Mouse (Mus musculus): ENCODE data around the gene Naip2. TPM values are rescaled to one million over a fixed set of nuclear protein-coding genes. Genes with fewer than 3 reads are reported as not detected.

Gene Naip2
- polyA plus RNA-seq, 1 experiment from 2014 or later = 6.9 TPM

DNA sequence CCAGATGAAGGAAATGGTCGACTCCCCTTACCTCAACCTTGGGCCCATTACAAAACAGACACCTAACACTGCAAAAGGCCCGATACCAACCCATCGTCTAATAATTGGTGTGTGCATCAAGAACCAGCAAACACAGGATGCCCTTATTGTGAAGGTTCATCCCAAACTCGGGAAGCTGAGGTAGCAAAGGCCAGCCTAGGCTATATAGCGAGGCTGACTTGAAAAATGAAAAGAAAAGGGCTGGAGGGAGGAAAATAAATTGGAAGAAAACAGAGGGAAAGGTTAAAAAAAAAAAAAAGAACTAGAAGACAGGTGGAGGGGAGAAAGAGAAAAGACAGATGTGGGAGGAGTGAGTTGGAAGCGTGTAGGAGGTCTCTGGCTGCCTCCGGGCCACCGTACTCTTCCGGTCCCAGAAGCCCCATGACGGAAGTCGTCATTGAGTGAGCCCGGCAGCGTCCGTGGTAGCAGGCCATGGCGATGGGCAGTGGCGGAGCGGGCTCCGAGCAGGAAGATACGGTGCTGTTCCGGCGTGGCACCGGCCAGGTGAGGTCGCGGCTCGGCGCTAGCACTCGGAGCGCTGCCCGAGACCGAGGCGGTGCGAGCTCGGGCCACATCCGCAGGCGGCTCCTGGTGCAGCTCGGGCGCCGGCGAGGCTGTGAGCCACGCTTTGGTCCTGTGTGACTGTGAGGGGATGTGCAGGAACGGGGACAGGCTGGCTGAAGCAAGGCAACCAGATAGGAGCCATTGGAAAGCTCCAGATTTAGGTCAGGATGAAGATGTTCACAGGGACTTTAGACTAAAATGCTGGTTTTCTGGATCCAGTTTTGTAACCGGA, 77.3 kb downstream of the Naip2 start, which contains the start of gene Smn1:
Gene Smn1 (plus strand): TSS at position 430 of the 835 bp plus-strand sequence.
- Histone ChIP-seq H3K4me2 (ENCODE audit: low read depth, low read length) (peak within 1 kb of the TSS; percentile 68), H3K4me1 (ENCODE audit: control insufficient read depth, insufficient read depth, low read length) (peaks cover 9% of the 10 kb centered on the region), H3K4me3 (ENCODE audit: low read length) (peak within 1 kb of the TSS; percentile 91), H3K9ac (ENCODE audit: low read depth, low read length) (peak within 1 kb of the TSS; percentile 88), H3K9me3 (ENCODE audit: control insufficient read depth, low read length) (no peaks in the 10 kb centered on the region), H3K27me3 (replicated peaks; ENCODE audit: control insufficient read depth, insufficient read depth, low read length) (no peaks in the 10 kb centered on the region), H3K36me3 (ENCODE audit: control insufficient read depth, insufficient read depth, low read length) (no peaks in the 10 kb centered on the region; the same call in none of the 2 replicates), H3K27ac (ENCODE audit: low read length) (no peak within 1 kb of the TSS; the same call in 1 of the 2 replicates)
- ATAC-seq = peak; percentile 98
- 4% methylated on average over 42 of the region's 42 CpGs for WGBS

DNA sequence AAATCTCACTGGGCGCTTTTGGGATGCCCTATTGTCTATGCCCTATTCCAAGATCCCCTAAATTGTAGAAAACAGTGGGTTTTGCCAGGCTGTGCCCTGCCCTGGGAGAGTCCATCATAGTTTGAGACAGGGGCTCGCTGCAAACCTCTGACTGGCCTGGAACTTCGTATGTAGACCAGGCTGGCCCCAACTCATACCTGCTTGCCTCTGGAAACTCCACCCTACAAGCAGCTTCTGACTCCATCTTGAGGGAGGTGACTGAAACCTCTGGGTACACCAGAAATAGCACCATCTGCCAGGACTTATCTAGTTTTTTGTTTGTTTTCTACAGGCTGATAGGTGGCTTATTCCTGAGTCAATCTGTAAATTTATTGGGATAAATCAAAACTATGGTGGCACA, 77.9 kb downstream of the Naip2 start:
- peak overlapping the region; percentile 68 for H3K4me2 ChIP-seq (ENCODE audit: low read depth, low read length)
- H3K27me3 ChIP-seq (replicated peaks; ENCODE audit: control insufficient read depth, insufficient read depth, low read length) = no peaks in the 10 kb centered on the region
- no peak overlapping the region for H3K9ac ChIP-seq (ENCODE audit: low read depth, low read length)
- H3K4me1 ChIP-seq (ENCODE audit: control insufficient read depth, insufficient read depth, low read length) = peaks cover 9% of the 10 kb centered on the region
- H3K36me3 ChIP-seq (ENCODE audit: control insufficient read depth, insufficient read depth, low read length) = no peaks in the 10 kb centered on the region; the same call in none of the 2 replicates
- peak overlapping the region; percentile 91 for H3K4me3 ChIP-seq (ENCODE audit: low read length)
- no peak overlapping the region for H3K27ac ChIP-seq (ENCODE audit: low read length)
- H3K9me3 ChIP-seq (ENCODE audit: control insufficient read depth, low read length) = no peaks in the 10 kb centered on the region
- ATAC-seq = peak; percentile 21; the same call in 1 of the 2 replicates
- WGBS = 83% methylated on average over 3 of the region's 3 CpGs

DNA sequence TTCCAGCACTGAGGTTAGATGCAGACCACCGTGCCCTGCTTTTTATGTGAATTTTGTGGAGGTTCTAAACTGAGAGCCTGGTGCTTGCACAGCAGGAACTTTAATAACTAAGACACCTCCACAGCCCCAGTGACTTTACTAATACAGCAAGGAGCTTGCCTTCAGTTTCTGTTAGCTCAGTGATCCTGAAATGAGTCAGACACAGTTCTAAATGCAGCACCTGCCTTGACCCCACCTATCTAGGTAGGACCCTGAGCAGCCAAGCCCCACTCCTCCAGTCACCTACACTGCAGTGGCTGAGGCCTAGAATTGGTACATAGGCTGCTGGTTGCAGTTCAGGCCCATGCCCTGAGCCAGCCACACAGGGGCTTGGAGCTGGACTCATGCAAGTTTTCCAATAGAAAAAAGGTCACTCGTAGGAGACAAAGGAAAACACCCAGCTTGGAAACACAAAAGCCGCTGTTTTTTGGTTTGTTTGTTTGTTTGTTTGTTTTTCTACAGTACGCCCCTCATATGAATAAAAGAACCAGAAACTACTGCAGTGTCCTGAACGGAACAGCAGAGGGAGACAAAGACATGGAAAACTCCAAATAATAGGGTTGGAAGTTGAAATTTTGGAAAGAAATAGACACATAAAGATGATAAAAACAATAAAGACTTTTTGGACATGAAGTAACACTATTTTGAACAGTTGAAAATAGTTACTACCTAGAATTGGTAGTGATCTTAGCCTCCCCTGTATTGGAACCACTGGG, 89.5 kb downstream of the Naip2 start:
- ATAC-seq = no peak
- Histone ChIP-seq H3K9me3 (ENCODE audit: control insufficient read depth, low read length) (no peaks in the 10 kb centered on the region), H3K27ac (ENCODE audit: low read length) (no peak overlapping the region), H3K36me3 (ENCODE audit: control insufficient read depth, insufficient read depth, low read length) (no peaks in the 10 kb centered on the region), H3K9ac (ENCODE audit: low read depth, low read length) (no peak overlapping the region), H3K4me2 (ENCODE audit: low read depth, low read length) (no peak overlapping the region), H3K4me3 (ENCODE audit: low read length) (no peak overlapping the region), H3K27me3 (replicated peaks; ENCODE audit: control insufficient read depth, insufficient read depth, low read length) (no peaks in the 10 kb centered on the region), H3K4me1 (ENCODE audit: control insufficient read depth, insufficient read depth, low read length) (peaks cover 7% of the 10 kb centered on the region; the same call in 1 of the 2 replicates)
- 55% methylated on average over 5 of the region's 5 CpGs for WGBS

DNA sequence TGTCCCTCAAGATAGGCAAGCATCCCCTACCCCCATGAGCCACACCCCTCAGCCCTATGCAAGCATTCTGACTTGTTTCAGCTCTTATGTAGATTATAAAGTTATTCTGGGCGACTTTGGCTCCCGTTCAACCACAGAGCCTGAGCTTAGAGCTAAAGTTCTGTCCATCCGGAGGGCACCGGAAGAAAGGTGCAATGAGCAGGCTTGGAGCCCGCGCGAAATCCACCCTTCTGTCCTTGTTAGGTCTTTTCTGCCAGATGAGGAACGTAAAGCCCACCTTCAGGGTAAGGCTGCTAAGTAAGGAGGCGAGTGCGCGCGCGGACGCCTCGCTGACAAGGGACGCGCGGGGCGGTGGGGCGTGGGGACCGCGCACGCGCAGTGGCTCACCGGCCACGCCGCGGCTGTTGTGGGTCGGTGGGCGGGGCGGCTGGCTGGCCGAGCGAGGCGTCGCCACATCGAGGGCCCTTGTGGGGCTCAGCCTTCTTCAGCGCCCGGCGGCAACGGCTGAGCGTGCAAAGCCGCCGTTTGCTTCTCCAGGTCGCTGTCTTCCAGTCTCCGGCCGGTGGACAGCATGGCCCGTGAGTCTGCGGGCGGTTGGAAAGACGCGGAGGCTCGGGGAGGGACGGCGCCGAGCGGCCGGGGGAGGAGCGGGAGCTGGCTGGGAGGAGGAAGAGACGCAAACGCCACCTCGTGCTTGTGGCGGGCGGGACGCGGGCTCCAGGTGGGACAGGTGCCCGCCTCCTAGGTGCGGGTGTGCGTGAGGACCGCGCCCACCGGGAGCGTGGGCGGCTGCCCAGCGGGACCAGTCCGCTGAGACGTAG, 94.0 kb downstream of the Naip2 start, which contains the start of gene Serf1:
Gene Serf1 (plus strand): TSS at position 361 of the 821 bp plus-strand sequence.
- H3K36me3 ChIP-seq (ENCODE audit: control insufficient read depth, insufficient read depth, low read length) = no peaks in the 10 kb centered on the region
- no peaks in the 10 kb centered on the region for H3K27me3 ChIP-seq (replicated peaks; ENCODE audit: control insufficient read depth, insufficient read depth, low read length)
- peak within 1 kb of the TSS; percentile 86 for H3K9ac ChIP-seq (ENCODE audit: low read depth, low read length)
- peak within 1 kb of the TSS; percentile 74 for H3K27ac ChIP-seq (ENCODE audit: low read length)
- H3K9me3 ChIP-seq (ENCODE audit: control insufficient read depth, low read length) = no peaks in the 10 kb centered on the region
- H3K4me1 ChIP-seq (ENCODE audit: control insufficient read depth, insufficient read depth, low read length) = peaks cover 11% of the 10 kb centered on the region; the same call in 1 of the 2 replicates
- H3K4me2 ChIP-seq (ENCODE audit: low read depth, low read length) = peak within 1 kb of the TSS; percentile 73
- under 1% methylated on average over 75 of the region's 76 CpGs for WGBS
- ATAC-seq = peak; percentile 75
- H3K4me3 ChIP-seq (ENCODE audit: low read length) = peak within 1 kb of the TSS; percentile 81

DNA sequence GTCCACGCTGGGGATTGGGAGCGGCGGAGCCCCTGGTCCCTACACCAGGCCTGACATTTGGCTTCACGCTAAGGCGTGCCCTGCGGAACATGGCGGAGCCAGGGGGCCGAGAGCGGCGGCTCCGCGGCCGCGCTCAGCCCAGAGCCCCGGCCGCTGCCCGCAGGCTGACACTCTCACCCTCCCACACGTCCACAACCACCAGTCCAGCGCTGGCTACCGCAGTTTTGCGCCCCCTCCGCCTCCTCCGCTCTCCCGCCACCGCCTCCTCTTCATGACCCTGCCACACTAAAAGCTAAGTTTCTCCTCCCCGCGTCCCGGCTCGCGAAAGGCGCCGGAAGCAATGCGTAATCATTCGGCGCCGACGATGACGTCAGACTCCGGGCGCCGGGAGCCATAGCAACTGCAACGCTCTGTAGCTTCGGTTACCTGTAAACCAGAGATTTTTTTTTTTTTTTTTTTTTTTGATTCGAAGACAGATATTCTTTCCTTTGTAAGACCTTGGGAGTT, 98.1 kb downstream of the Naip2 start, which contains the start of gene Bdp1:
Gene Bdp1 (minus strand): TSS at position 323 of the 507 bp plus-strand sequence.
- H3K9me3 ChIP-seq (ENCODE audit: control insufficient read depth, low read length) = no peaks in the 10 kb centered on the region
- under 1% methylated on average over 44 of the region's 44 CpGs for WGBS
- peak within 1 kb of the TSS; percentile 81 for H3K4me2 ChIP-seq (ENCODE audit: low read depth, low read length)
- H3K9ac ChIP-seq (ENCODE audit: low read depth, low read length) = peak within 1 kb of the TSS; percentile 94
- peak within 1 kb of the TSS; percentile 85 for H3K27ac ChIP-seq (ENCODE audit: low read length)
- ATAC-seq = peak; percentile 81
- no peaks in the 10 kb centered on the region; the same call in 1 of the 2 replicates for H3K36me3 ChIP-seq (ENCODE audit: control insufficient read depth, insufficient read depth, low read length)
- H3K4me3 ChIP-seq (ENCODE audit: low read length) = peak within 1 kb of the TSS; percentile 100
- peaks cover 16% of the 10 kb centered on the region for H3K4me1 ChIP-seq (ENCODE audit: control insufficient read depth, insufficient read depth, low read length)
- H3K27me3 ChIP-seq (replicated peaks; ENCODE audit: control insufficient read depth, insufficient read depth, low read length) = no peaks in the 10 kb centered on the region

DNA sequence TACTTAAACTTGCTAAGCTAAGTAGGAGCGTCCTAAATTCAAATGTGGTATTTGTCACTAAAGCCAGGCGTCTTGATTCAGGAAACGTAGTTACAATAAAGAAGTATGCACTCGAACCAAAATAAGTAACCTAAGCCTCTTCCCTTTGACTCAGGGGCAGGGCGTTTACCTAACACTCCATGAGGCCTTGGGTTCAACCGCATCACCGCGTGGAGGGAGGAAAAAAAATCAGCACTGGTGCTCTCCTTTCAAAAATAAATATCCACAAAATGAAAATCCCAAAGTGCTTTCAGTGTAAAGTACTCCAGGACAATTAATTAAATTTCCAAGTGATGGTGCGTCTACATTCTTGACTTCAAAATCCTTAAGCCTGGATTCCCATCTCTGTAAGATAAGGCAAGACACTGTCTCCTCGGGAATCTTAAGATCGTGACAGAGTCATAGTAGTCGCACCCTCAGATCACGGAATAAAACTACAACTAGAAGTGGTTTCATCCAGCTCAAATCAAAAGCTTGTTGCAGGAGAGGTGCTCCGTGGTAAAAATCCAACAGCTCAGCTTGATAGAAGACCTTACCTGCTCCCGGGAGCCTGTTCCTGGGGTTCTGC, 98.7 kb downstream of the Naip2 start:
- Histone ChIP-seq H3K36me3 (ENCODE audit: control insufficient read depth, insufficient read depth, low read length) (no peaks in the 10 kb centered on the region; the same call in 1 of the 2 replicates), H3K4me3 (ENCODE audit: low read length) (peak overlapping the region; percentile 100), H3K9ac (ENCODE audit: low read depth, low read length) (peak overlapping the region; percentile 94), H3K4me1 (ENCODE audit: control insufficient read depth, insufficient read depth, low read length) (peaks cover 13% of the 10 kb centered on the region), H3K4me2 (ENCODE audit: low read depth, low read length) (peak overlapping the region; percentile 81), H3K9me3 (ENCODE audit: control insufficient read depth, low read length) (no peaks in the 10 kb centered on the region), H3K27me3 (replicated peaks; ENCODE audit: control insufficient read depth, insufficient read depth, low read length) (no peaks in the 10 kb centered on the region), H3K27ac (ENCODE audit: low read length) (peak overlapping the region; percentile 85)
- WGBS = 3% methylated on average over 15 of the region's 15 CpGs
- ATAC-seq = 0 out of 2 replicates have a peak, but pooled peaks have one; percentile 1

DNA sequence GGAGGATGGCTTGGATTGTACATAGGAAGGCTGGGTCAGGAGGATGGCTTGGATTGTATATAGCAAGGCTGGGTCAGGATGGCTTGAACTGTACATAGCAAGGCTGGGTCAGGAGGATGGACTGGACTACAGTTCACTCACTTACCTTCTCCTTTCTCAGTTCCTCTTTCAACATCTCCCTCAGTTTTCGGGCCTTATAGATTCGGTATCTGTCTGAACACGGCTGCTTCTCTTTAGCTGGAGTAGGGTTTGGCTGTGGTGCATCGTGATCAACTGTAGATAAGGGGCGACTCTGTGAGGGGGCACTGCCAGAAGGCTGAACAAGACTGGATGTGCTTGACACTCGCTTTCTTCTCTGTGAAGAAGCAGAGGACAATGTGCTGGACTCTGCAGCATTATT, 103.1 kb downstream of the Naip2 start:
- Histone ChIP-seq H3K27me3 (replicated peaks; ENCODE audit: control insufficient read depth, insufficient read depth, low read length) (no peaks in the 10 kb centered on the region), H3K4me1 (ENCODE audit: control insufficient read depth, insufficient read depth, low read length) (peaks cover 10% of the 10 kb centered on the region), H3K9me3 (ENCODE audit: control insufficient read depth, low read length) (no peaks in the 10 kb centered on the region), H3K4me3 (ENCODE audit: low read length) (no peak overlapping the region), H3K36me3 (ENCODE audit: control insufficient read depth, insufficient read depth, low read length) (peaks cover 10% of the 10 kb centered on the region), H3K9ac (ENCODE audit: low read depth, low read length) (no peak overlapping the region), H3K27ac (ENCODE audit: low read length) (no peak overlapping the region), H3K4me2 (ENCODE audit: low read depth, low read length) (no peak overlapping the region)
- no peak for ATAC-seq
- WGBS = 91% methylated on average over 6 of the region's 6 CpGs
